9 mouse cellular contexts compared by ENCODE assay signal in genomic region chr2:127363696-127364095, GRCm38 (mm10). TPM values are rescaled to one million over a fixed set of nuclear protein-coding genes. Genes with fewer than 3 reads are reported as not detected.
DNase-seq lines count a peak whose midpoint lies in the region; ATAC-seq and TF ChIP-seq lines count a peak whose summit lies in the region.
"Had no signal": no experiment of that assay in that cellular context is flagged by ENCODE, and none has a peak within 500 bp of the region (broad histone marks: within the 10 kb centered on the region; RNA-seq: fewer than 3 reads in every experiment).

No protein-coding gene starts in this region.

- H3K27me3 ChIP-seq in embryonic facial prominence, embryonic 13.5 days: peaks cover 85% of the 10 kb centered on the region
- no peaks in the 10 kb centered on the region for H3K27me3 ChIP-seq in kidney, adult 2 months (replicated peaks; ENCODE audit: control insufficient read depth, insufficient read depth, low read length)
- peaks cover 85% of the 10 kb centered on the region for H3K27me3 ChIP-seq in midbrain, embryonic 12.5 days

- ATAC-seq in embryonic facial prominence, embryonic 13.5 days (ENCODE audit: insufficient number of reproducible peaks, insufficient read depth, low FRiP score, low TSS enrichment, low read depth): no peak
- no peak for ATAC-seq in midbrain, embryonic 12.5 days (ENCODE audit: low FRiP score, low read depth)

- intact Hi-C loops in gastrocnemius, adult 2 months (cut with DNase I): loop anchor here (2.0 kb wide), 2 partner anchors 67 to 89 kb away; no protein-coding TSS in a partner anchor

- H3K4me3 ChIP-seq in gastrocnemius, adult 2 months: peak overlapping the region; percentile 66
- H3K4me3 ChIP-seq in embryonic facial prominence, embryonic 13.5 days: peak overlapping the region; percentile 50
- H3K4me3 ChIP-seq in kidney, adult 2 months (ENCODE audit: insufficient read depth, low read depth, low read length): peak overlapping the region; percentile 61
- peak overlapping the region; percentile 43 for H3K4me3 ChIP-seq in midbrain, embryonic 12.5 days

- no peaks in the 10 kb centered on the region for H3K36me3 ChIP-seq in embryonic facial prominence, embryonic 13.5 days
- H3K36me3 ChIP-seq in kidney, adult 2 months (ENCODE audit: control insufficient read depth, insufficient read depth, low read length): no peaks in the 10 kb centered on the region
- H3K36me3 ChIP-seq in midbrain, embryonic 12.5 days: no peaks in the 10 kb centered on the region

- TF ChIP-seq POLR2A in kidney, adult 2 months (IDR thresholded peaks at IDR 0.05; ENCODE audit: low read depth, low read length): no peak

- 5% methylated on average over 20 of the region's 20 CpGs for WGBS in embryonic facial prominence, embryonic 13.5 days
- 6% methylated on average over 20 of the region's 20 CpGs for WGBS in kidney, adult 2 months
- 7% methylated on average over 20 of the region's 20 CpGs for WGBS in midbrain, embryonic 12.5 days

- H3K4me2 ChIP-seq in embryonic facial prominence, embryonic 13.5 days: peak overlapping the region; percentile 81
- H3K4me2 ChIP-seq in midbrain, embryonic 12.5 days (replicated peaks): peak overlapping the region; percentile 73

- DNase-seq in gastrocnemius, adult 2 months: no peak
- no peak for DNase-seq in gastrocnemius, adult 18-20 months (ENCODE audit: low spot score)
- DNase-seq in kidney, adult 2 months: peak; percentile 58
- no peak for DNase-seq in gastrocnemius, adult 8-10 months (ENCODE audit: low spot score in 2 of 2)
- no peak for DNase-seq in urinary bladder, adult 18-20 months (ENCODE audit: low spot score in 2 of 2)
- no peak for DNase-seq in frontal cortex, postnatal 14 days (ENCODE audit: low spot score in 2 of 2)

- H3K27ac ChIP-seq in gastrocnemius, adult 2 months: peak overlapping the region; percentile 69
- no peak overlapping the region for H3K27ac ChIP-seq in embryonic facial prominence, embryonic 13.5 days
- H3K27ac ChIP-seq in kidney, adult 2 months (ENCODE audit: insufficient read depth, low read depth, low read length): peak overlapping the region; percentile 89
- no peak overlapping the region for H3K27ac ChIP-seq in midbrain, embryonic 12.5 days (replicated peaks)

- H3K4me1 ChIP-seq in embryonic facial prominence, embryonic 13.5 days: peaks cover 11% of the 10 kb centered on the region
- H3K4me1 ChIP-seq in kidney, adult 2 months (ENCODE audit: control insufficient read depth, insufficient read depth, low read length): 0 out of 2 replicates have a peak, but pooled peaks cover 3% of the 10 kb centered on the region
- H3K4me1 ChIP-seq in midbrain, embryonic 12.5 days: peaks cover 15% of the 10 kb centered on the region

- peak overlapping the region; percentile 59; the same call in 1 of the 2 replicates for H3K9ac ChIP-seq in embryonic facial prominence, embryonic 13.5 days
- no peak overlapping the region for H3K9ac ChIP-seq in midbrain, embryonic 12.5 days (replicated peaks)

- no peaks in the 10 kb centered on the region for H3K9me3 ChIP-seq in embryonic facial prominence, embryonic 13.5 days
- no peaks in the 10 kb centered on the region for H3K9me3 ChIP-seq in midbrain, embryonic 12.5 days

- TF ChIP-seq CTCF in gastrocnemius, adult 2 months (IDR thresholded peaks at IDR 0.05): no peak
- no peak for TF ChIP-seq CTCF in kidney, adult 2 months (conservative IDR thresholded peaks at IDR 0.05; ENCODE audit: insufficient read depth, insufficient read length, low read depth, low read length)

RNA-seq across cellular contexts. Expression of gene Adra2b, which starts 0.7 kb away (rescaled TPM):
- total RNA-seq in gastrocnemius, adult 2 months (2021): under 1 TPM; 0.39 to 0.69 TPM
- under 1 TPM; 0.40 to 0.71 TPM for total RNA-seq in gastrocnemius, adult 18-20 months (2021)
- 0.39 and 0.51 TPM in 2 replicates for polyA plus RNA-seq in embryonic facial prominence, embryonic 13.5 days (2015; fragmentation: Nextera tagmentation; extraction: Ambion mirVana)
- polyA plus RNA-seq in kidney, adult 2 months (2012; rRNA removed): 64.7 and 68.2 TPM in 2 replicates
- 1.7 and 2.1 TPM in 2 replicates for polyA plus RNA-seq in midbrain, embryonic 12.5 days (2016; fragmentation: Nextera tagmentation; extraction: Ambion mirVana)
- under 1 TPM; 0.41 to 0.83 (median 0.50) TPM for total RNA-seq in gastrocnemius, adult 8-10 months (2022)

RNA-seq across cellular contexts. Expression of gene Astl, which starts 25.3 kb away (rescaled TPM):
- total RNA-seq in gastrocnemius, adult 2 months (2021): under 1 TPM in 1 of 2 experiments, not detected in 1; 0.25 TPM
- not detected for total RNA-seq in gastrocnemius, adult 18-20 months (2021)
- polyA plus RNA-seq in embryonic facial prominence, embryonic 13.5 days (2015; fragmentation: Nextera tagmentation; extraction: Ambion mirVana): 0.30 and 0.76 TPM in 2 replicates
- polyA plus RNA-seq in kidney, adult 2 months (2012; rRNA removed): not detected in 2 replicates
- not detected in 2 replicates for polyA plus RNA-seq in midbrain, embryonic 12.5 days (2016; fragmentation: Nextera tagmentation; extraction: Ambion mirVana)
- total RNA-seq in gastrocnemius, adult 8-10 months (2022): not detected
- total RNA-seq: common myeloid progenitor, adult 5-6 weeks had no signal

RNA-seq across cellular contexts. Expression of gene Dusp2, which starts 27.7 kb away (rescaled TPM):
- total RNA-seq in gastrocnemius, adult 2 months (2021): 1 to 10 TPM in 1 of 2 experiments, under 1 TPM in 1; 0.59 to 1.2 TPM
- total RNA-seq in gastrocnemius, adult 18-20 months (2021): under 1 TPM; 0.37 to 1.00 TPM
- polyA plus RNA-seq in embryonic facial prominence, embryonic 13.5 days (2015; fragmentation: Nextera tagmentation; extraction: Ambion mirVana): 6.7 and 8.3 TPM in 2 replicates
- polyA plus RNA-seq in kidney, adult 2 months (2012; rRNA removed): 1.0 and 5.7 TPM in 2 replicates
- 4.4 and 7.1 TPM in 2 replicates for polyA plus RNA-seq in midbrain, embryonic 12.5 days (2016; fragmentation: Nextera tagmentation; extraction: Ambion mirVana)
- 1 to 10 TPM in 3 of 4 experiments, under 1 TPM in 1; 0.44 to 1.4 (median 1.1) TPM for total RNA-seq in gastrocnemius, adult 8-10 months (2022)

Comparison
In these comparisons a context has a peak if more than half of its experiments do, and no peak if none do; other contexts are left out.
1. H3K27ac ChIP-seq: peak in gastrocnemius, adult 2 months (single experiment) and kidney, adult 2 months (single experiment); none in embryonic facial prominence, embryonic 13.5 days (single experiment) and midbrain, embryonic 12.5 days (single experiment).
2. Peak in every context shown above with its lines, with median percentiles within 50 percentile points of each other: H3K4me3 ChIP-seq.